Mouse (Mus musculus) C2C12 (cell line): ENCODE measurements around the gene Amacr. TPM values are rescaled to one million over a fixed set of nuclear protein-coding genes. Genes with fewer than 3 reads are reported as not detected.
A peak's percentile ranks its signal among the peaks of the same experiment; 100 is the strongest.

Experiments used
- H3K27me3 ChIP-seq: one replicate; pipeline ENCODE4 v1.6.1; 2011; ENCODE audit not compliant: control insufficient read depth, insufficient read depth, insufficient read length
- H3K36me3 ChIP-seq: one replicate; pipeline ENCODE4 v1.6.1; 2011; ENCODE audit not compliant: control insufficient read depth, insufficient read depth
- H3K4me3 ChIP-seq: one replicate; pipeline ENCODE4 v1.5.1; 2011; ENCODE audit warnings: mild to moderate bottlenecking, control low read depth; ENCODE audit not compliant: poor library complexity, insufficient read depth, severe bottlenecking
- H3K79me2 ChIP-seq: one replicate; pipeline ENCODE4 v1.6.1; 2011; ENCODE audit not compliant: control insufficient read depth, insufficient read depth
- H3K79me3 ChIP-seq: one replicate; pipeline ENCODE4 v1.6.1; 2011; ENCODE audit warnings: low read depth, control low read depth
- H3ac ChIP-seq: one replicate; pipeline ENCODE3; 2011; ENCODE audit warnings: low read depth; ENCODE audit not compliant: control insufficient read depth, insufficient read length
- CEBPB ChIP-seq: IDR thresholded peaks from one replicate; pipeline ENCODE4 v1.6.1; 2011; ENCODE audit warnings: low read depth, mild to moderate bottlenecking, control low read depth, moderate library complexity
- CTCF ChIP-seq: IDR thresholded peaks from one replicate; pipeline ENCODE4 v1.5.1; 2011; ENCODE audit not compliant: control insufficient read depth, insufficient read depth, insufficient read length
- FOSL1 ChIP-seq: IDR thresholded peaks from one replicate; pipeline ENCODE4 v1.8.0; 2011; ENCODE audit warnings: mild to moderate bottlenecking, low read length; ENCODE audit not compliant: poor library complexity, insufficient read depth, severe bottlenecking
- MAX ChIP-seq: IDR thresholded peaks from one replicate; pipeline ENCODE4 v1.6.1; 2011; ENCODE audit warnings: mild to moderate bottlenecking, control low read depth
- MYOD1 ChIP-seq: IDR thresholded peaks from one replicate; pipeline ENCODE4 v1.6.1; 2011; ENCODE audit warnings: low read depth; ENCODE audit not compliant: control insufficient read depth, insufficient read length
- MYOG ChIP-seq: IDR thresholded peaks from one replicate; pipeline ENCODE4 v1.6.1; 2011; ENCODE audit not compliant: control insufficient read depth, insufficient read length; ENCODE audit errors: extremely low read depth
- USF1 ChIP-seq: IDR thresholded peaks from one replicate; pipeline ENCODE4 v1.6.1; 2011; ENCODE audit warnings: low read depth, mild to moderate bottlenecking, control low read depth, moderate library complexity
- polyA plus RNA-seq: library from polyadenylated mRNA; unstranded; fragments of >200 nt; fragmentation: generic; extraction: Trizol; gene quantifications from one replicate; pipeline ENCODE4 v1.2.1, GENCODE M21; 2012; ENCODE audit warnings: missing spikeins

The Amacr gene
- polyA plus RNA-seq, 1 experiment = 19.7 TPM

- no peak overlapping the region for H3ac ChIP-seq
- TF ChIP-seq CEBPB (no peak), FOSL1 (no peak), MYOG (no peak), MAX (no peak), CTCF (no peak), MYOD1 (no peak), USF1 (no peak)
- H3K4me3 ChIP-seq = no peak overlapping the region
- no peaks in the 10 kb centered on the region for H3K36me3 ChIP-seq
- no peaks in the 10 kb centered on the region for H3K79me3 ChIP-seq
- H3K27me3 ChIP-seq = peaks cover 9% of the 10 kb centered on the region
- no peaks in the 10 kb centered on the region for H3K79me2 ChIP-seq
These were observed 45.4 kb downstream of the Amacr start for GRCm38 (mm10) chr15:11026801-11027561.

DNA sequence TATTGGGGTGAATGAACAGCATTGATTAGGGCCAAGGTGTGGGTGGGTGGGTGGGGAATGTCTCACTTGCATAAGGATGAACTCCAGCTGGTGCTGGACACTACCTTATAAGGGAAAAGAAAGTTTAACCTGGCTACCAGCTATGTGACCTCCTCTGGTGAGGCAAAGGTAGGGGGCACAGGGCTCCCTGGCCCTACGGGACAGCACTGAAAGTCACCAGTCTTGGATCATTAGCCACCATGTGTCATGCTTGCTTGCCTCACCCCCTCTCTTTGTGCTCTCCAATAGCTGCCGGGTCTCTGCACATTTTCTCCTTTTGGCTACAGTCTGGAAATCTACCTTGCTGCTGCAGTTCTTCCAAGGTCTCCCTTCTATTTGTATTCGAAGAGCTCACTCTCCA lies 48.6 kb downstream of the Amacr start:
- Histone ChIP-seq H3K4me3 (no peak overlapping the region), H3K79me3 (no peaks in the 10 kb centered on the region), H3K36me3 (no peaks in the 10 kb centered on the region), H3K27me3 (peaks cover 5% of the 10 kb centered on the region), H3K79me2 (no peaks in the 10 kb centered on the region), H3ac (no peak overlapping the region)
- TF ChIP-seq MYOG = no peak
- TF ChIP-seq FOSL1 = no peak
- TF ChIP-seq MAX = no peak
- TF ChIP-seq USF1 = no peak
- TF ChIP-seq MYOD1 = no peak
- TF ChIP-seq CTCF = no peak
- TF ChIP-seq CEBPB = no peak

- Histone ChIP-seq H3K4me3 (no peak overlapping the region), H3K27me3 (peaks cover 31% of the 10 kb centered on the region)
These were observed 54.5 kb downstream of the Amacr start for GRCm38 (mm10) chr15:11035947-11036474.

GRCm38 (mm10) chr15:11036535-11037375 lies 55.2 kb downstream of the Amacr start:
- no peak overlapping the region for H3ac ChIP-seq
- TF ChIP-seq FOSL1 (no peak), USF1 (no peak), MAX (no peak), CEBPB (no peak), MYOG (no peak), MYOD1 (no peak), CTCF (no peak)
- H3K79me2 ChIP-seq = no peaks in the 10 kb centered on the region
- no peaks in the 10 kb centered on the region for H3K79me3 ChIP-seq
- H3K27me3 ChIP-seq = peaks cover 31% of the 10 kb centered on the region
- H3K36me3 ChIP-seq = no peaks in the 10 kb centered on the region
- H3K4me3 ChIP-seq = peak overlapping the region; percentile 7

More at GRCm38 (mm10) chr15:11035947-11036474, 54.5 kb downstream of the Amacr start:
- no peak for TF ChIP-seq CTCF
- TF ChIP-seq MYOD1 = no peak
- no peak for TF ChIP-seq FOSL1
- no peak for TF ChIP-seq CEBPB
- no peak for TF ChIP-seq MYOG
- no peak for TF ChIP-seq MAX
- no peak for TF ChIP-seq USF1
- H3K79me2 ChIP-seq = no peaks in the 10 kb centered on the region
- H3ac ChIP-seq = no peak overlapping the region
- H3K36me3 ChIP-seq = no peaks in the 10 kb centered on the region
- H3K79me3 ChIP-seq = no peaks in the 10 kb centered on the region

DNA sequence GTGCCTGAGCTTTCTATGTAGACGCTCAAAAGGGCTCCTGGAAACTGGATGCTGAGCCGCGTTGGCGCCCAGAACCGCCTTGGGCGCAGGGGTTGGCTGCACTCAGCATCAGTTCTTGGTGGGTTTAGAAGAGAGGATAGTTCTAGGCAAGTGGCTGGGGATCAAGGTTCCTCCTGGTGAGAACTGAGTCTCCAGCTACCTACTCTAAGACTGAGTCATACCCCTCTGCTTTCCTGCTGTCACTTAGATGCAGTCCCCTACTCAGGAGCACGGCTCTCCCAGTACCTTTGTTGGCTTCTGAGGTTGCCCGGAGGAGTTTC lies 55.8 kb downstream of the Amacr start:
- Histone ChIP-seq H3K4me3 (no peak overlapping the region), H3K79me3 (no peaks in the 10 kb centered on the region), H3K79me2 (no peaks in the 10 kb centered on the region), H3K36me3 (no peaks in the 10 kb centered on the region), H3ac (no peak overlapping the region), H3K27me3 (peaks cover 31% of the 10 kb centered on the region)
- no peak for TF ChIP-seq USF1

- H3K4me3 ChIP-seq = peak within 1 kb of the TSS; percentile 7
- peaks cover 31% of the 10 kb centered on the region for H3K27me3 ChIP-seq
- no peak for TF ChIP-seq MYOD1
- no peak for TF ChIP-seq CTCF
- no peak for TF ChIP-seq FOSL1
- TF ChIP-seq MAX = no peak
- TF ChIP-seq CEBPB = peak; percentile 3
- no peak for TF ChIP-seq USF1
These were observed 56.2 kb downstream of the Amacr start, which contains the start of gene Rxfp3 for GRCm38 (mm10) chr15:11037711-11038110. Rxfp3 (minus strand) TSS chr15:11037991.

More at GRCm38 (mm10) chr15:11037711-11038110, 56.2 kb downstream of the Amacr start, which contains the start of gene Rxfp3:
- no peak within 1 kb of the TSS for H3ac ChIP-seq
- H3K36me3 ChIP-seq = no peaks in the 10 kb centered on the region
- no peaks in the 10 kb centered on the region for H3K79me2 ChIP-seq
- H3K79me3 ChIP-seq = no peaks in the 10 kb centered on the region
